ENCODE assay signal across 8 mouse cellular contexts in the genomic region with DNA sequence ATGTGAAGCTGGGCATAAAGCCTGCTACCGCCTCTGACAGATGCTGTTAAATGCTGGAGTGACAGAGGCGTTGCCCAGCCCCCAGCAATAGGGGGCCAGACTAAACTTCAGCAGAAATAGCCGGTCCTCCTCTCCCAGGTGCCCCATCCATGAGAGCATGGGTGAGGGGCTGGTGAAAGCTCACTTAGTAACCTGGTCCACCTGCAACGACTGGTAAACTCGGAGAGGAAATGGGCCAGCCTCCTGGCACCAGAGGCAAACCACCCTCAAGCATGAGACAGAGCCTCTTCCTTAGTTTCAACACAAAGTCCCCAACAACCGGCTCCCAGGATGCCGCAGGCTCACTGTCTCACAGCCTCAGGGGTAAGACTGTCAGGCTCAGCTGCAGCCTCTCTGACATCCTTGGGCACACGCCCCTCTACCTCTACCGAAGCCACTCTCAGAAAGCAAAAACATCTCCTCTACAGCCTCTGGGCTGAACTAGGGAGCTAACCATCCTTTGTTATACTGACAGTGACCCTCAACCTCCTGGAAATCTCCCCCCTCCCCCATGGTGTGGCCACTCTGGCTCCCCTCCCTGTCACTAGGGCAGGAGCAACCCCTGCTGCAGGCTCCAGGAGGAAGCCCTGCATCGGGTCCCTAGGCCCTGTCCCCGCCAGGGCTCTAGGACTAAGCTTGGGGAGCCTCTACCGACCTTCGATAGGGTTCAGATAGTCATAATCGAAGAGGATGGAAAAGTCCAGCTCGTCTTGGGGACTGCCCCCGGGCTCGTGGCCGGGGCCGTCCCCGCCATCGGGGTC. TPM values are rescaled to one million over a fixed set of nuclear protein-coding genes. Genes with fewer than 3 reads are reported as not detected.
A peak's percentile ranks its signal among the peaks of the same experiment; 100 is the strongest.
DNase-seq lines count a peak whose midpoint lies in the region; ATAC-seq and TF ChIP-seq lines count a peak whose summit lies in the region.

No protein-coding gene starts in this region.

- TF ChIP-seq CTCF in gastrocnemius, adult 2 months (IDR thresholded peaks at IDR 0.05), result no peak
- TF ChIP-seq CTCF in forebrain, postnatal 0 days (IDR thresholded peaks at IDR 0.05; ENCODE audit: low read depth), result no peak

- H3K27ac ChIP-seq in gastrocnemius, adult 2 months, result peak overlapping the region; percentile 89
- 0 out of 2 replicates have a peak overlapping the region, but pooled peaks have one; percentile 9 for H3K27ac ChIP-seq in forebrain, postnatal 0 days (ENCODE audit: low read depth, low read length)
- H3K27ac ChIP-seq in liver, embryonic 11.5 days (ENCODE audit: low read depth, low read length), result no peak overlapping the region
- no peak overlapping the region for H3K27ac ChIP-seq in stomach, embryonic 14.5 days (ENCODE audit: low read length)

- peak; percentile 56 for ATAC-seq in forebrain, postnatal 0 days
- ATAC-seq in liver, embryonic 11.5 days (replicated peaks; ENCODE audit: low FRiP score), result no peak
- ATAC-seq in stomach, embryonic 14.5 days (ENCODE audit: insufficient number of reproducible peaks, insufficient read depth, low FRiP score, low read depth), result peak; percentile 26; the same call in 1 of the 2 replicates

- H3K36me3 ChIP-seq in forebrain, postnatal 0 days (ENCODE audit: insufficient read depth), result no peaks in the 10 kb centered on the region
- no peaks in the 10 kb centered on the region for H3K36me3 ChIP-seq in liver, embryonic 11.5 days (ENCODE audit: control insufficient read depth, insufficient read depth, low read length)
- H3K36me3 ChIP-seq in stomach, embryonic 14.5 days (ENCODE audit: control insufficient read depth, insufficient read depth, low read length), result no peaks in the 10 kb centered on the region

- WGBS in forebrain, postnatal 0 days, result 8% methylated on average over 21 of the region's 21 CpGs
- 7% methylated on average over 21 of the region's 21 CpGs for whole genome bisulfite sequencing in liver, embryonic 11.5 days
- WGBS in stomach, embryonic 14.5 days, result 13% methylated on average over 21 of the region's 21 CpGs

- no peaks in the 10 kb centered on the region for H3K9me3 ChIP-seq in forebrain, postnatal 0 days (ENCODE audit: low read length)
- no peaks in the 10 kb centered on the region for H3K9me3 ChIP-seq in liver, embryonic 11.5 days (ENCODE audit: control insufficient read depth, low read length)
- H3K9me3 ChIP-seq in stomach, embryonic 14.5 days (ENCODE audit: control insufficient read depth, low read depth, low read length), result no peaks in the 10 kb centered on the region

- peak overlapping the region; percentile 82 for H3K4me3 ChIP-seq in gastrocnemius, adult 2 months
- peak overlapping the region; percentile 19; the same call in 1 of the 2 replicates for H3K4me3 ChIP-seq in forebrain, postnatal 0 days (ENCODE audit: low read depth, low read length)
- peak overlapping the region; percentile 56 for H3K4me3 ChIP-seq in liver, embryonic 11.5 days (ENCODE audit: low read depth, low read length)
- H3K4me3 ChIP-seq in stomach, embryonic 14.5 days (ENCODE audit: low read depth, low read length), result peak overlapping the region; percentile 40

- peak overlapping the region; percentile 52 for H3K4me2 ChIP-seq in forebrain, postnatal 0 days (ENCODE audit: low read depth)
- peak overlapping the region; percentile 89 for H3K4me2 ChIP-seq in liver, embryonic 11.5 days
- peak overlapping the region; percentile 52 for H3K4me2 ChIP-seq in stomach, embryonic 14.5 days (replicated peaks; ENCODE audit: low read depth, low read length)

- H3K4me1 ChIP-seq in forebrain, postnatal 0 days (ENCODE audit: insufficient read depth), result peaks cover 16% of the 10 kb centered on the region; the same call in 1 of the 2 replicates
- peaks cover 23% of the 10 kb centered on the region for H3K4me1 ChIP-seq in liver, embryonic 11.5 days (replicated peaks; ENCODE audit: control insufficient read depth, insufficient read depth, low read length)
- H3K4me1 ChIP-seq in stomach, embryonic 14.5 days (ENCODE audit: control insufficient read depth, insufficient read depth, low read length), result peaks cover 12% of the 10 kb centered on the region; the same call in 1 of the 2 replicates

- no peak overlapping the region for H3K9ac ChIP-seq in forebrain, postnatal 0 days
- peak overlapping the region; percentile 40; the same call in 1 of the 2 replicates for H3K9ac ChIP-seq in liver, embryonic 11.5 days (ENCODE audit: low read depth, low read length)
- peak overlapping the region; percentile 28; the same call in 1 of the 2 replicates for H3K9ac ChIP-seq in stomach, embryonic 14.5 days (replicated peaks; ENCODE audit: low read depth, low read length)

- peak; percentile 50 for DNase-seq in gastrocnemius, adult 2 months
- DNase-seq in gastrocnemius, adult 18-20 months (ENCODE audit: low spot score), result no peak
- peak; percentile 61 to 64 for DNase-seq in CD8-positive naive resting alpha-beta T cell, adult 2 months (ENCODE audit: low read depth in 2 of 2, low spot score in 2 of 2)
- no peak for DNase-seq in forebrain, postnatal 0 days
- DNase-seq in liver, embryonic 11.5 days (ENCODE audit: low spot score), result no peak
- DNase-seq in urinary bladder, postnatal 10 days (ENCODE audit: low spot score), result no peak
- DNase-seq in right cerebral cortex, postnatal 36 days (ENCODE audit: low spot score in 2 of 2), result no peak

- H3K27me3 ChIP-seq in forebrain, postnatal 0 days (ENCODE audit: insufficient read depth, low read length), result peaks cover 4% of the 10 kb centered on the region; the same call in 1 of the 2 replicates
- H3K27me3 ChIP-seq in liver, embryonic 11.5 days (replicated peaks; ENCODE audit: control insufficient read depth, insufficient read depth, low read length), result peaks cover 26% of the 10 kb centered on the region
- peaks cover 19% of the 10 kb centered on the region for H3K27me3 ChIP-seq in stomach, embryonic 14.5 days (ENCODE audit: control insufficient read depth, insufficient read depth, low read length)

- intact Hi-C loops in gastrocnemius, adult 2 months (cut with DNase I), result loop anchor here (5.0 kb wide), 3 partner anchors 37 to 62 kb away; no protein-coding TSS in a partner anchor

RNA-seq across cellular contexts. Expression of a gene that starts 11.9 kb away (rescaled TPM):
- 1 to 10 TPM; 7.1 to 9.1 TPM for total RNA-seq in gastrocnemius, adult 2 months (2021)
- 10 to 100 TPM; 10.1 to 12.8 TPM for total RNA-seq in gastrocnemius, adult 18-20 months (2021)
- total RNA-seq in forebrain, postnatal 0 days (2014; rRNA removed), result 2.1 and 3.1 TPM in 2 replicates
- polyA plus RNA-seq in forebrain, postnatal 0 days (2015; fragmentation: Nextera tagmentation; extraction: Ambion mirVana), result 2.0 and 3.2 TPM in 2 replicates
- polyA plus RNA-seq in liver, embryonic 11.5 days (2014; fragmentation: Nextera tagmentation; extraction: Ambion mirVana), result 0.77 TPM in 2 replicates
- polyA plus RNA-seq in stomach, embryonic 14.5 days (2014; fragmentation: Nextera tagmentation; extraction: Ambion mirVana), result 3.0 and 3.5 TPM in 2 replicates

Comparison
In these comparisons a context has a peak if more than half of its experiments do, and no peak if none do; other contexts are left out.
1. DNase-seq: peak in gastrocnemius, adult 2 months (single experiment) and CD8-positive naive resting alpha-beta T cell, adult 2 months (2 of 2); none in gastrocnemius, adult 18-20 months (single experiment), forebrain, postnatal 0 days (single experiment), liver, embryonic 11.5 days (single experiment), urinary bladder, postnatal 10 days (single experiment) and right cerebral cortex, postnatal 36 days (0 of 2).
2. H3K27ac ChIP-seq: peak in gastrocnemius, adult 2 months (single experiment) and forebrain, postnatal 0 days (single experiment); none in liver, embryonic 11.5 days (single experiment) and stomach, embryonic 14.5 days (single experiment).
3. H3K4me3 ChIP-seq: peak in every context shown above with its lines; median percentile 82 in gastrocnemius, adult 2 months; 56 in liver, embryonic 11.5 days; 40 in stomach, embryonic 14.5 days; 19 in forebrain, postnatal 0 days.
4. Peak in every context shown above with its lines, with median percentiles within 50 percentile points of each other: H3K4me2 ChIP-seq.